Mouse (Mus musculus) limb, embryonic 12.5 days (tissue): Measurements from ENCODE around the gene Plcb4. TPM values are rescaled to one million over a fixed set of nuclear protein-coding genes. Genes with fewer than 3 reads are reported as not detected.

Experiments used
- ATAC-seq: fragments of 200-750 bp; cut with Nextera tagmentation; 2 replicates; pipeline ENCODE4 v1.8.0; 2017; ENCODE audit warnings: low read depth, moderate TSS enrichment; ENCODE audit not compliant: insufficient number of reproducible peaks, insufficient read depth, low FRiP score, low TSS enrichment
- H3K27ac ChIP-seq: fragments of 300-500 bp; sonication (generic); 2 replicates; pipeline ENCODE4 v1.5.1; 2016; ENCODE audit warnings: mild to moderate bottlenecking, moderate library complexity
- H3K27me3 ChIP-seq: fragments of 300-500 bp; sonication (generic); 2 replicates; pipeline ENCODE4 v1.6.1; 2016; ENCODE audit warnings: mild to moderate bottlenecking, moderate library complexity
- H3K36me3 ChIP-seq: fragments of 300-500 bp; sonication (generic); 2 replicates; pipeline ENCODE4 v1.6.1; 2016; ENCODE audit warnings: mild to moderate bottlenecking, moderate library complexity
- H3K4me1 ChIP-seq: fragments of 300-500 bp; sonication (generic); replicated peaks from 2 replicates; pipeline ENCODE4 v1.6.1; 2016
- H3K4me2 ChIP-seq: fragments of 300-500 bp; sonication (generic); 2 replicates; pipeline ENCODE4 v1.6.1; 2016; ENCODE audit warnings: mild to moderate bottlenecking, moderate library complexity
- H3K4me3 ChIP-seq: fragments of 300-500 bp; sonication (generic); replicated peaks from 2 replicates; pipeline ENCODE4 v1.5.1; 2016; ENCODE audit warnings: mild to moderate bottlenecking
- H3K9ac ChIP-seq: fragments of 300-500 bp; sonication (generic); replicated peaks from 2 replicates; pipeline ENCODE4 v1.6.1; 2016; ENCODE audit warnings: mild to moderate bottlenecking, moderate library complexity
- H3K9me3 ChIP-seq: fragments of 300-500 bp; sonication (generic); 2 replicates; pipeline ENCODE4 v1.6.1; 2016; ENCODE audit warnings: mild to moderate bottlenecking, moderate library complexity
- WGBS: fragments of 180-500 bp; shearing (Covaris S2); methylation state at CpG from one replicate; pipeline ENCODE4 v1.1.7; 2016; 5-methylcytosine and 5-hydroxymethylcytosine counted together
- polyA plus RNA-seq: library from polyadenylated mRNA; unstranded; fragments of >200 nt; fragmentation: Nextera tagmentation; extraction: Ambion mirVana; gene quantifications from 2 replicates; pipeline ENCODE4 v1.2.1, GENCODE M21; 2016

The Plcb4 gene
- polyA plus RNA-seq, 1 experiment from 2014 or later = 19.7 TPM

GRCm38 (mm10) chr2:135993314-135993713 lies 334.5 kb downstream of the Plcb4 start:
- ATAC-seq = no peak
- Histone ChIP-seq H3K27me3 (no peaks in the 10 kb centered on the region), H3K9ac (no peak overlapping the region), H3K27ac (no peak overlapping the region), H3K36me3 (0 out of 2 replicates have a peak, but pooled peaks cover 5% of the 10 kb centered on the region), H3K4me3 (no peak overlapping the region), H3K9me3 (no peaks in the 10 kb centered on the region), H3K4me1 (no peaks in the 10 kb centered on the region), H3K4me2 (no peak overlapping the region)
- WGBS = 80% methylated on average over 11 of the region's 11 CpGs

GRCm38 (mm10) chr2:135995196-135995595 lies 336.4 kb downstream of the Plcb4 start:
- no peaks in the 10 kb centered on the region for H3K4me1 ChIP-seq
- no peaks in the 10 kb centered on the region for H3K27me3 ChIP-seq
- WGBS = 85% methylated on average over 4 of the region's 4 CpGs

DNA sequence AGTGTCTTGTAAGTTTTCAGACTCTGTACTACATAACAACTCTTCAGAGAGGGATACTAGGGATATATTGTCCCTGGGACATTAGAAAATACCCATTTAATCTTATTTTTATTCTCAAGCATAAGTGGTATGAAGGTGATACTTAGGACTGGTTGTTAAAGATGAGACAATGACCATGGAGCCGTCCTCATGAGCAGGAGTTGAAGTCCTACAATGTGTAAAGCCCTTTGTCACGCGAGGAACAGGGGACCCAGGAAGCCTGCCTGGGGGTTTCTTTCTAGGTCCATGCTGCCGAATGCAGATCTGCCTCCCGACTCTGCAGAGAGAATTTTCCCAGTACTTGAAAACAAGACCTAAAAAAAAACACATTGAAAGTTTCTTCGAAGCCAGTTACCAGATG lies 338.1 kb downstream of the Plcb4 start:
- Histone ChIP-seq H3K27me3 (no peaks in the 10 kb centered on the region), H3K27ac (no peak overlapping the region), H3K36me3 (no peaks in the 10 kb centered on the region), H3K9me3 (no peaks in the 10 kb centered on the region), H3K4me3 (no peak overlapping the region), H3K4me2 (no peak overlapping the region), H3K9ac (no peak overlapping the region), H3K4me1 (no peaks in the 10 kb centered on the region)
- no peak for ATAC-seq
- WGBS = 86% methylated on average over 6 of the region's 6 CpGs

More at GRCm38 (mm10) chr2:135995196-135995595, 336.4 kb downstream of the Plcb4 start:
- Histone ChIP-seq H3K9ac (no peak overlapping the region), H3K9me3 (no peaks in the 10 kb centered on the region), H3K27ac (no peak overlapping the region), H3K4me2 (no peak overlapping the region), H3K4me3 (no peak overlapping the region), H3K36me3 (no peaks in the 10 kb centered on the region)
- ATAC-seq = no peak

- Histone ChIP-seq H3K4me1 (no peaks in the 10 kb centered on the region), H3K9me3 (no peaks in the 10 kb centered on the region), H3K27ac (no peak overlapping the region), H3K4me2 (no peak overlapping the region), H3K36me3 (no peaks in the 10 kb centered on the region), H3K27me3 (no peaks in the 10 kb centered on the region), H3K9ac (no peak overlapping the region), H3K4me3 (no peak overlapping the region)
- no peak for ATAC-seq
- WGBS = 80% methylated on average over 18 of the region's 18 CpGs
These were observed 338.7 kb downstream of the Plcb4 start for GRCm38 (mm10) chr2:135997361-135998150.

DNA sequence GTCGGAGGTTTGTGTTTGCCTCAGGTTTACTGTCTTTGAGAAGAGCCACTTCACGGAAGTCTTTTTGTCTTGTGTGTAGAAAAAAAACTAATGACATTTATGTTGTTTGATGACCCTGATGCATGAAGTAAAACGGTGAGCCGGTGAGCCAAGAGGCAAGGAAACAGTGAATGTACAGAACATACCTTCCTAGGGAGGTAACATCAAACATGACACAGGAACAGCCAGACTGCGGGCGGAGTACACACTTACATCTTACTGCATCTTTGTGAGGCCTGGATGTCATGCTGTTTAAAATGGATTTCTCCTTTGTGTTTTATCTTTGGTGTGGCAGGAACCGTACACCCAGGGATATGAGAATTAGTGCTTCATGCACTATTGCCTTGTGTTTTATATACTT lies 340.1 kb downstream of the Plcb4 start:
- no peak for ATAC-seq
- H3K4me3 ChIP-seq = no peak overlapping the region
- no peak overlapping the region for H3K4me2 ChIP-seq
- H3K4me1 ChIP-seq = no peaks in the 10 kb centered on the region
- no peak overlapping the region for H3K9ac ChIP-seq
- no peaks in the 10 kb centered on the region for H3K36me3 ChIP-seq
- no peaks in the 10 kb centered on the region for H3K27me3 ChIP-seq
- no peaks in the 10 kb centered on the region for H3K9me3 ChIP-seq
- 95% methylated on average over 7 of the region's 7 CpGs for WGBS
- no peak overlapping the region for H3K27ac ChIP-seq

DNA sequence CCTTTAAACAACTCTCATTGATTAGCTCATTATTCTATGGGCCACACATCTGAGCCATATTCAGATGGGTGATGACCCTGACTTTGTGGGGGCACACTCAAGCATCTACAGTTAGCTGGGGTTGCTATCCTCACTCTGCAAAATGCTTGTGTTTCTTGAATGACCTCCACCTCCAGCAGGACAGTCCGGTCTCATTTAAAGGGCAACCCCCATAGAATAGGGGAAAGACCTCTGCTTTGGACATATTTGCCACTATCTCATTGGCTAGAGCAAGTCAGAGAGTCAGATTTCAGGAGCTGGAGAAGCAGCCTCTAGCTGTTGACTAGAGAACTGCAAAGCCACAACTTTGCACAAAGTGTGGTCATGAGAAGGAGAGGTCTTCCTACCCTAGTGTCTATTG lies 340.6 kb downstream of the Plcb4 start:
- no peaks in the 10 kb centered on the region for H3K36me3 ChIP-seq
- no peaks in the 10 kb centered on the region for H3K27me3 ChIP-seq
- H3K4me2 ChIP-seq = no peak overlapping the region
- 51% methylated on average over 1 of the region's 1 CpGs for WGBS
- no peak overlapping the region for H3K27ac ChIP-seq
- no peak overlapping the region for H3K4me3 ChIP-seq
- H3K9ac ChIP-seq = no peak overlapping the region
- no peak for ATAC-seq
- no peaks in the 10 kb centered on the region for H3K4me1 ChIP-seq
- H3K9me3 ChIP-seq = no peaks in the 10 kb centered on the region

DNA sequence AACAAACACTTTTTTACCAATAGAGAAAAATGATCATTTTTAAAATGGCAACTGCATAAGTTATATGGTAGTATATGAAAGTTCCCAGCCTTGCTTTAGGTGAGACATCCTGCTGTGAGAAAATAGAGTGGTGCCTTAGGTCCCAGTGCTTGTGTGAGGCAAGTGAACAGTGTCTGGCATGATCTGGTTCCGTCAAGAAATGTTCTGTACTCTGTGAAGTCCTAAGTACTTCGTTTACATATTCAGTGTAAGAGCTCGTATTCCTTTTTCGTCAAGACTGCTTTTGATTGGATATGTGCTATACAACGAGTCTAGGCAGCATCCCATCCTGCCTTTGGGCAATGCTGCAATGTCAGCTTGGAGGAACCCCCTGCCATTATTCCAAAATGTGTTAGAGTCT lies 342.1 kb downstream of the Plcb4 start:
- no peaks in the 10 kb centered on the region for H3K27me3 ChIP-seq
- H3K4me2 ChIP-seq = no peak overlapping the region
- 70% methylated on average over 5 of the region's 5 CpGs for WGBS

GRCm38 (mm10) chr2:136002118-136002517 lies 343.3 kb downstream of the Plcb4 start:
- ATAC-seq = 0 out of 2 replicates have a peak, but pooled peaks have one; percentile 32
- WGBS = 57% methylated on average over 7 of the region's 7 CpGs

More for the DNA sequence above, 342.1 kb downstream of the Plcb4 start:
- no peaks in the 10 kb centered on the region for H3K9me3 ChIP-seq
- no peak overlapping the region for H3K4me3 ChIP-seq
- no peak overlapping the region for H3K9ac ChIP-seq
- H3K27ac ChIP-seq = no peak overlapping the region
- no peaks in the 10 kb centered on the region for H3K36me3 ChIP-seq
- ATAC-seq = no peak
- no peaks in the 10 kb centered on the region for H3K4me1 ChIP-seq

GRCm38 (mm10) chr2:136003836-136004235 lies 345.0 kb downstream of the Plcb4 start:
- Histone ChIP-seq H3K27ac (no peak overlapping the region), H3K27me3 (no peaks in the 10 kb centered on the region), H3K36me3 (no peaks in the 10 kb centered on the region), H3K4me3 (no peak overlapping the region), H3K9me3 (no peaks in the 10 kb centered on the region), H3K9ac (no peak overlapping the region), H3K4me1 (no peaks in the 10 kb centered on the region), H3K4me2 (no peak overlapping the region)
- 91% methylated on average over 1 of the region's 1 CpGs for WGBS
- no peak for ATAC-seq

More at GRCm38 (mm10) chr2:136002118-136002517, 343.3 kb downstream of the Plcb4 start:
- Histone ChIP-seq H3K36me3 (no peaks in the 10 kb centered on the region), H3K9me3 (no peaks in the 10 kb centered on the region), H3K4me3 (no peak overlapping the region), H3K27me3 (no peaks in the 10 kb centered on the region), H3K9ac (no peak overlapping the region), H3K4me1 (no peaks in the 10 kb centered on the region), H3K27ac (no peak overlapping the region), H3K4me2 (no peak overlapping the region)

GRCm38 (mm10) chr2:136006280-136006679 lies 347.5 kb downstream of the Plcb4 start:
- no peaks in the 10 kb centered on the region for H3K36me3 ChIP-seq
- no peaks in the 10 kb centered on the region for H3K27me3 ChIP-seq
- no peaks in the 10 kb centered on the region for H3K4me1 ChIP-seq
- no peak overlapping the region for H3K27ac ChIP-seq
- no peak overlapping the region for H3K4me3 ChIP-seq
- 95% methylated on average over 5 of the region's 5 CpGs for WGBS
- no peak overlapping the region for H3K4me2 ChIP-seq
- no peak overlapping the region for H3K9ac ChIP-seq
- no peak for ATAC-seq
- H3K9me3 ChIP-seq = no peaks in the 10 kb centered on the region

- Histone ChIP-seq H3K4me1 (no peaks in the 10 kb centered on the region), H3K4me3 (no peak overlapping the region), H3K4me2 (no peak overlapping the region), H3K9ac (no peak overlapping the region), H3K36me3 (no peaks in the 10 kb centered on the region), H3K27me3 (no peaks in the 10 kb centered on the region), H3K27ac (no peak overlapping the region), H3K9me3 (no peaks in the 10 kb centered on the region)
- ATAC-seq = no peak
- 89% methylated on average over 9 of the region's 9 CpGs for WGBS
These were observed 353.9 kb downstream of the Plcb4 start for GRCm38 (mm10) chr2:136012759-136013158.

- Histone ChIP-seq H3K4me3 (no peak overlapping the region), H3K9ac (no peak overlapping the region), H3K4me2 (no peak overlapping the region), H3K36me3 (no peaks in the 10 kb centered on the region), H3K9me3 (no peaks in the 10 kb centered on the region), H3K27me3 (peaks cover 25% of the 10 kb centered on the region), H3K4me1 (peaks cover 12% of the 10 kb centered on the region), H3K27ac (no peak overlapping the region)
- ATAC-seq = no peak
- 89% methylated on average over 4 of the region's 4 CpGs for WGBS
These were observed 389.7 kb downstream of the Plcb4 start for GRCm38 (mm10) chr2:136048464-136048863.
